In genomic region chr1:152681116-152681515, GRCm38 (mm10) we compare ENCODE assay signal across 26 mouse cellular contexts.
DNase-seq lines count a peak whose midpoint lies in the region; ATAC-seq and TF ChIP-seq lines count a peak whose summit lies in the region.
"Had no signal": no experiment of that assay in that cellular context is flagged by ENCODE, and none has a peak within 500 bp of the region (broad histone marks: within the 10 kb centered on the region; RNA-seq: fewer than 3 reads in every experiment).

No protein-coding gene starts in this region.

- no peak overlapping the region for H3K9ac ChIP-seq in intestine, embryonic 14.5 days (ENCODE audit: low read length)
- no peak overlapping the region for H3K9ac ChIP-seq in intestine, postnatal 0 days (ENCODE audit: low read depth, low read length)
- H3K9ac ChIP-seq: embryonic facial prominence, embryonic 15.5 days; liver, postnatal 0 days; midbrain, embryonic 13.5 days had no signal

- H3K4me1 ChIP-seq in heart, embryonic 10.5 days = peaks cover 71% of the 10 kb centered on the region
- H3K4me1 ChIP-seq in intestine, embryonic 14.5 days (replicated peaks; ENCODE audit: control insufficient read depth, insufficient read depth, low read length) = peaks cover 30% of the 10 kb centered on the region
- peaks cover 3% of the 10 kb centered on the region; the same call in 1 of the 2 replicates for H3K4me1 ChIP-seq in intestine, postnatal 0 days (replicated peaks; ENCODE audit: control insufficient read depth, insufficient read depth, low read length)
- H3K4me1 ChIP-seq in brown adipose tissue, adult 24 weeks (ENCODE audit: control insufficient read depth, insufficient read depth, insufficient read length, low read length) = peaks cover 32% of the 10 kb centered on the region
- H3K4me1 ChIP-seq: midbrain, embryonic 13.5 days had no signal

- H3K27me3 ChIP-seq in heart, embryonic 10.5 days (ENCODE audit: insufficient read depth, poor library complexity, severe bottlenecking) = no peaks in the 10 kb centered on the region
- no peaks in the 10 kb centered on the region for H3K27me3 ChIP-seq in intestine, embryonic 14.5 days (replicated peaks; ENCODE audit: control insufficient read depth, insufficient read depth, low read length)
- H3K27me3 ChIP-seq in intestine, postnatal 0 days (replicated peaks; ENCODE audit: control insufficient read depth, insufficient read depth, low read length) = no peaks in the 10 kb centered on the region
- H3K27me3 ChIP-seq: embryonic facial prominence, embryonic 15.5 days; midbrain, embryonic 13.5 days had no signal

- no peaks in the 10 kb centered on the region for H3K36me3 ChIP-seq in heart, embryonic 10.5 days
- H3K36me3 ChIP-seq in intestine, embryonic 14.5 days (ENCODE audit: control insufficient read depth, insufficient read depth, low read length) = no peaks in the 10 kb centered on the region
- H3K36me3 ChIP-seq in intestine, postnatal 0 days (ENCODE audit: control insufficient read depth, insufficient read depth) = no peaks in the 10 kb centered on the region
- H3K36me3 ChIP-seq: embryonic facial prominence, embryonic 15.5 days; limb, embryonic 10.5 days; midbrain, embryonic 13.5 days had no signal

- no peak overlapping the region for H3K4me2 ChIP-seq in intestine, embryonic 14.5 days (ENCODE audit: low read length)
- no peak overlapping the region for H3K4me2 ChIP-seq in intestine, postnatal 0 days (replicated peaks; ENCODE audit: low read depth)
- H3K4me2 ChIP-seq: embryonic facial prominence, embryonic 15.5 days; midbrain, embryonic 13.5 days had no signal

- ATAC-seq in intestine, embryonic 14.5 days (replicated peaks; ENCODE audit: low FRiP score, low TSS enrichment, low read depth) = no peak
- ATAC-seq in intestine, postnatal 0 days = no peak
- ATAC-seq: forebrain, embryonic 14.5 days; hindbrain, postnatal 0 days; liver, postnatal 0 days; midbrain, embryonic 13.5 days had no signal

- no peak for DNase-seq in heart, embryonic 10.5 days (ENCODE audit: low spot score)
- DNase-seq in heart, postnatal 14 days = no peak
- DNase-seq in intestine, embryonic 14.5 days (ENCODE audit: low spot score) = no peak
- DNase-seq in 3T3-L1 (ENCODE audit: low read depth, low spot score) = peak; percentile 52
- no peak for DNase-seq in c-Kit-positive CD71-positive TER-119-positive erythroid progenitor cells, embryonic 14.5 days (ENCODE audit: low spot score)
- DNase-seq in layer of hippocampus, adult 8-10 months (ENCODE audit: low spot score in 2 of 2) = no peak
- DNase-seq: adrenal gland, postnatal 10 days; cerebellum, adult 8-10 months; cerebellum, postnatal 36 days; gastrocnemius, postnatal 14 days; kidney, adult 8-10 months; kidney, postnatal 10 days; liver; liver, postnatal 0 days; lung, postnatal 10 days; right cerebral cortex, postnatal 25 days; spleen, adult 18-20 months; thymus, adult 18-20 months; thymus, postnatal 36 days had no signal

- H3K4me3 ChIP-seq in heart, embryonic 10.5 days = no peak overlapping the region
- no peak overlapping the region for H3K4me3 ChIP-seq in intestine, embryonic 14.5 days (ENCODE audit: low read depth, low read length)
- no peak overlapping the region for H3K4me3 ChIP-seq in intestine, postnatal 0 days (ENCODE audit: low read depth, low read length)
- no peak overlapping the region for H3K4me3 ChIP-seq in brown adipose tissue, adult 24 weeks (ENCODE audit: insufficient read depth, low read depth, low read length)
- H3K4me3 ChIP-seq: embryonic facial prominence, embryonic 15.5 days; limb, embryonic 10.5 days; midbrain, embryonic 13.5 days had no signal

- intact Hi-C loops in heart, postnatal 14 days (cut with DNase I) = no loop called here

- TF ChIP-seq CTCF in intestine, postnatal 0 days (IDR thresholded peaks at IDR 0.05; ENCODE audit: low read depth) = no peak

- 21% methylated on average over 8 of the region's 8 CpGs for WGBS in heart, embryonic 10.5 days
- WGBS in intestine, embryonic 14.5 days = 17% methylated on average over 8 of the region's 8 CpGs
- 32% methylated on average over 8 of the region's 8 CpGs for WGBS in intestine, postnatal 0 days

- peak overlapping the region; percentile 86 for H3K27ac ChIP-seq in heart, embryonic 10.5 days
- peak overlapping the region; percentile 17; the same call in 1 of the 2 replicates for H3K27ac ChIP-seq in intestine, embryonic 14.5 days (ENCODE audit: low read depth)
- no peak overlapping the region for H3K27ac ChIP-seq in intestine, postnatal 0 days (ENCODE audit: low read depth, low read length)
- H3K27ac ChIP-seq in brown adipose tissue, adult 24 weeks (replicated peaks; ENCODE audit: low read depth, low read length) = peak overlapping the region; percentile 68
- H3K27ac ChIP-seq: embryonic facial prominence, embryonic 15.5 days; hindbrain, postnatal 0 days; limb, embryonic 10.5 days; midbrain, embryonic 13.5 days had no signal

- H3K9me3 ChIP-seq in heart, embryonic 10.5 days = no peaks in the 10 kb centered on the region
- no peaks in the 10 kb centered on the region for H3K9me3 ChIP-seq in intestine, embryonic 14.5 days (ENCODE audit: control insufficient read depth, low read length)
- no peaks in the 10 kb centered on the region for H3K9me3 ChIP-seq in intestine, postnatal 0 days (ENCODE audit: control insufficient read depth)
- H3K9me3 ChIP-seq: embryonic facial prominence, embryonic 15.5 days; limb, embryonic 10.5 days; midbrain, embryonic 13.5 days had no signal
